Mouse (Mus musculus): ENCODE data around the gene Rpl29.

Rpl29 gene

DNA sequence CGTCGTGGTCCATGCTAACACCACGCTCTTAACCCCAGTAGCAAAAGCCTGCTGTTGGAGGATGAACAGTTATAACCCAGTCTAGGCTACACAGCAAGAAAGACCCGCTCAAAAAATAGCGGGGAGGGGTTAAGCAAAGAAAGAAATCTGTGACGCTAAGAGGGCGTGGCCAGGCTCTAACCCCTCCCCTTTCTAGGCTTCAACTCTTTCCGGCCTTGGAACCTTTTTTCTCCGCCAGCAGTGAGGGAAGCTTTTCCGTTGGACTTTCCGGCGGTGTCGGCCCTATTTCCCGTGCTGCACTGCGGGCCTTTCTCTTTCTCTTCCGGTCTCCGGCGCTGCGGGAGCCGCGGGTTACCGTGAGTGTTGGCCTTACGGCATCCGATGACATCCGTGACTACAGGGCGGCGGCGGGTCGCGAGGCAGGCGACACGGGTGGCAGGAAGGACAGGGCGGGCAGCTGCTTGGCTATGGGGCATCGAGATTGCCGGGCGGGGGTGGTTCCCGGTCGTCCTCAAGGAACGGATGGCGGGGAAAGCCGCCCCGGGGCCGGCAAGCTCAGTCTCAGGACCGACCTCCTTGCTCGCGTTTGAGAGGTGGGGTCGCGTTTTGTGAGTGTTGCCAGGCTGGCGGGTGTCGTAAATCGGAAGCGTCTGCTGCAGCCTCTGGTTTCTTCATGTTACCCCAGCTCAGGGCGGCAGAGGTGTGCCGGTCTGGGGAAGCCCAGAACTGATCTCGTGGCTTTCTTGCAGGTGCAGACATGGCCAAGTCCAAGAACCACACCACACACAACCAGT, at the start of gene Rpl29:
Gene Rpl29, plus strand, starts transcription at position 234 of the 794 bp plus-strand sequence.
- peak; percentile 99 for DNase-seq (ENCODE audit: low spot score)

DNA sequence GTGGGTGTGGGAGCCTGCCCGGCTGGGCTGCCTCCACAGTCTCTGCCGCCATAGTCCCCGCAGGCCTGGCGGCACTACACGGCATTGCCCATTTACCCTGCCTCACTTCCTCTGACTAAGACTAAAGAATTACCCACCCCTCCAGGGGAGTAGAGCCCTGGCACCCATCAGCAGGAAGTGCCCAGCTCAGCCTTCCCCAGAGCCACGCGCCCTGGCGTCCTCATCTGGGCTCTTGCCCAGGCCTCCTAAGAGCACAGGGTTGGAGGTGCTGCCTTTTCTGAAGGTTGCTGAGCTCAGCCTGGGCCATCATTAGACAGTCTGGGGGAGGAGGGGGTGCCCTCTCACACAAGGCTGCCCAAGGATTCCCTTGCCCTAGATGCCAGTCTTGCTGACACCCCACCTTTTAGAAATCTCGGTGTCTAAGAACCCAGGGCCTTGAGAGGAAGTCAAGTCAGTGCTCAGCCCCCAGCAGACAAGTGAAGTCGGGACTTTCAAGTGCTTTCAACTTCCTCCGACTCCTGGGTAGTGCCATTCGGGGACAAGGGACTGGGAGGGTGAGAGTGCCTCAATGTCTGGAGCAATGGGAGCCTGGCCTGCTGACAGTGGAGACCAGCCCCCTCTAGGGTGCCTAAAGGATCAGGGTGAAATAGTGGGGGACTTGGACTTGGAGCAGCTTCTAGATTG, 42.9 kb upstream of the Rpl29 start:
- no peak for DNase-seq (ENCODE audit: low spot score)

DNA sequence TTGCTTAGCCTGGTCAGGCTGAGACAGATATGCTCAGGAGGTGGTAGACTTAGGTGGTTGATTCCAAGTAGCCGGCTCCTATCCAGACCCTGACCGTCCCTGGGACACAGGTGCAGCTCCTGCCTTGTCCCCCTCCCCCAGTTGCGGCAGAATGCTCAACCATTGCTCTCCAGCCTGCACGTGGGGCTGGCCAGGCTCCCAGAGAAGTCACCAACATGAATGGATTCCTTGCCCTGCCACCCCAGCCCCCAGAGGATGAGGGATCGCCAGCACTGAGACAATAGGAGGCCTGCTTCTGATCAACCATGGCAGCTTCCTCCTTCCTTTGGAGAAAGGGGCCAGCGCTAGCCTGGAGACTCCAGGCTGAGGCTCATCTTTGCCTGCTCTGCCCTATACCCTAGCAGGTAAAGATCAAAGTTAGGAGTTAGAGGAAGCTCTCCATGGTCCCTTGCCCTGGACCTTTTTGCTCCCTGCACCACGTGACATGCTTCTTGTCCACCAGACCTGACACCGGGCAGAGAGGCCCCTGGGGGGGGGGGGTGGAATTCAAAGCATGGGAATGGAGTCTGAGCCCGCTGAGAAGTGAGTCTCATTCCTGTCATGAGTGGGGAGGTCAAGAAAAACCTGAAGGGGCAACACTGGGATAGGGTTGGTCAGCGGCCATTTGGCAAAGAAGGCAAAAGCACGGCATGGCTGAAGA, 36.3 kb upstream of the Rpl29 start:
- DNase-seq (ENCODE audit: low spot score), result no peak

DNA sequence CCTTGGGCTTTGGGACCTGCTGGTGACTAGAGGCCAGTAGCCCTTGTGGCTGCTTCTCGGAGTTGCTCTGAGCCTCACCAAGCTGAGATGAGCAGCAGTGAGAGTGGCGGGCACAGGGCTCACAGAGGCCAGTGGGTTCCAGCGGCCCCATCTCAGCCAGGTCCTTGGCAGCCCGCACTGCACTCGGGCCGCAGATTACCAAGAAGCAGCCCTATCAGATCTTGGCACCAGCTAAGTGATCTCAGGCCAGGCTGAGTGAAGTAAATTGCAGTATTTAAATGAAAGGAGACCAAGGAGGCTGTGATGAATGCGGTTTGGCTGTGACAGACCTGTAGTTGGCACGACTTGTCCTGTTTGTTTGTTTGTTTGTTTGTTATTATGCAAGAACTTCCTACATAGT, 35.7 kb upstream of the Rpl29 start:
- DNase-seq (ENCODE audit: low spot score), result no peak

DNA sequence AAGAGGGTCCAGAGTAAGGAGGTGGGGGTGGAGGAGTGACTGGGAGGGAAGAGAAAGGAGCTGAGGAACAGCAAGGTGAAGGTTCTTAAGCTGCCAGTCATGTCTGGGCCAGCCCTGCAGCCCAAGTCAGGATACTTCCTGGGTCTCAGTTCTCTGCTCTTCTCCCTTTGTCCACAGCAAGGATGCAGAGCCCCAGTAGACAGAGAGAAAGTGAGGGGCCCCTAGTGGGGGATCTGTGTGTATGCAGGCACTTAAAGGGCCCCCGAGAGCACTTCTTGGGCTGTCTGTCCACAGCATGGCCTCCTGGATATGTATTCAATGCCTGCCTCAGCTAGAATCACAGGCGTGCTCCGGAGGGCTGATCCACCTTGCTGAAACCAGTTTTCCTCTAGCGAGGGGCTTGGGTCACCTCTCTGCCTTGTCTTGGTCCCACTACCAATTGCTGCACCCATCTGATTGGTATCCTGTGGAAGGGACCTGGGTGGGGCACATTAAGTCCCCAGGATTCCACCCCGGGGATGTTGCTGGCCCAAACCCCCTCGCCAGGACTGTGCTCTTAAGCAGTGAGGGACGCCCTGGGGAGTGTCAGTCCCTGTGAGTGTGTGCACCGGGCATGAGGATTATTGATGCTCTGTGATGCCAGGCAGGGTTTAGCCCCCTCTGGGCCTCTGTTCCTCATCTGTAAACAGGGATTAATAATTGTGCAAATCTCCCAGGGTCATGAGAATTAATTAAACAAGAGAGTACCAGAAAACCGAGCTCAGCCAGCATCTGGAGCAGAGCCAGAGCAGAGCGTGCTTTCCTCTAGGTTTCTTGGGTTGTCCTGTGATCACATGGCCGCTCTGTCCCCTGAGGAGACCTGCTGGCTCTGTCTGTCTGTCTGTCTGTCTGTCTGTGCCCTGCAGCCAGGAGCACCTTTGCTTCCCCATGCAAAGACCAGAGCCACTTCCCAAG, 34.3 kb upstream of the Rpl29 start:
- DNase-seq (ENCODE audit: low spot score), result peak; percentile 48

DNA sequence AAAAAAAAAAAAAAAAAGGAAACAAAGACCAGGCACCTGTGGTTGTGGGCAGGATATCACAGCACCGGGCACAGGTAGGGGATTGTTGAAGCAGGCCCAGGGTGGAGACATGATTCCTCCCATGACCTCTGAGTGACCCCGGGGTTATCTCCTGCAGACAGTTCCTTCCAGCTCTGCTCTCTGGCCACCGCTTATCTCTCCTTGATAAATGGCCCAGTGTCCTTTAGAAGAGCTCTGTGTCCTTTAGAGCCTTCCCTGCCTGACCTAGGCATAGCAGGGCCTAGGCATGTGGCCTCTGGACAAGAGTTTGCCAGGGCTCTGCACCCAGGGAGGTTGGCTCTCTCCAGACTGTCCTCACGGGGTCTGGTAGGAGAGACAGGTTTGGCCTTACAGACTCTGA, 31.5 kb upstream of the Rpl29 start:
- DNase-seq (ENCODE audit: low spot score), result no peak

DNA sequence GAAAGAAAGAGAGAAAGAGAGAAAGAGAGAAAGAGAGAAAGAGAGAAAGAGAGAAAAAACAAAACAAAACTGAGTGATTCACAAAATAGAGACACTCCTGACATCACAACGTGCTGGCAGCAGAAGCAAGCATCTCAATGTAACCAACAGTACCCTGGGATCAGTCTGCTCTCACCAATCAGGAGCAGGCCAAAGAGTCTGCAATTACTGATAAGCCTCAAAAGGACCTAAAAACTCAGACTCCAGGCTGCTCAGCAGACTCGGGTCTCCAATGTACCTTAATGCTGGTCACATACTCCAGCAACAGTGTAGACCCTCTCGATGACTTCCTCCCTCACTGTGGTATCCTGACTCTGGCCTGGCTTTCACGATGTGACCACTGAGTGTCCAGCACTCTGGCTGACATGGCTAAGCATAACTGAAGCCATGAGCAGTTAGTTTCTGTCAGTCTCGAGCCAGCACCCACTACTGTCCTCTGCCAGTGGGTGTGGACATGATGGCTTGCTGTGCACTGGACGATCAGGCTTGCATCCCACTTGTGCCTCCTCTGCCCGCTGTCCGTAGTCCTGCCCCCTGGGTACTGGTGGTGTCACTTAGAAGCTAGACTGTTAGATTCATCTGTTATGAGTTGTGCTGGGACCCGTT, 30.5 kb upstream of the Rpl29 start:
- no peak for DNase-seq (ENCODE audit: low spot score)

DNA sequence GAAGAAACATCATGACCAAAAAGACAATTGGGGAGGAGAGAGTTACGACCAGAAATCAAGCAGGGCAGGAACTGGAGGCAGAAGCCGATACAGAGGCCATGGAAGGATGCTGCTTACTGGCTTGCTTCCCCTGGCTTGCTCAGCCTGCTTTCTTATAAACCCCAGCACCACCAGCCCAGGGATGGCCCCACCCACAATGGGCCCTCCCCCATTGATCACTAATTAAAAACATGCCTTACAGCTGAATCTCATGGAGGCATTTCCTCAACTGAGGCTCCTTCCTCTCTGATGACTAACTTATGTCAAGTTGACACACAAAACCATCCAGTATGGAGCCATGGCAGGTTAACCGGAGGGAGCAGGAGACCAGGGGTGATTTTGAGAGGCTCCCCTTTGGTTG, 29.4 kb upstream of the Rpl29 start:
- no peak for DNase-seq (ENCODE audit: low spot score)

DNA sequence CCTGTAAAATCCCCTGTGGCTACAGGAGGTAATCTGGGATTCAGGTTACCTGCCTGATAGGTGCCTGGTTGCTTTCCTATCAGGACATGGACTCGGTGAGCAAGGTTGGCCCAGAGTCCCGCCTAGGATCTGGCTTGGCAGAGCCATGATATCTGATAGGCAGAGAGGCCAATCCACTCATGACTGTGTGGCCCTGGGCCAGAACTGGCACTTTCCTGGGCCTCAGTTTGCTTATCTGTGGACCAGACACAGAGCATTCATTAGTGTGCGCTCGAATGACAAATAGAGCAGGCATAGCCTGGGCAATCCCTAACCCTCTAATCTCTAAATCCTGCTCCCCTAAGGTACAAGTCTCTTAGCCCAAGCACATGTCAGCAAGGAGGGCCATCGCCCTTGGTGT, 27.1 kb upstream of the Rpl29 start:
- DNase-seq (ENCODE audit: low spot score), result no peak

DNA sequence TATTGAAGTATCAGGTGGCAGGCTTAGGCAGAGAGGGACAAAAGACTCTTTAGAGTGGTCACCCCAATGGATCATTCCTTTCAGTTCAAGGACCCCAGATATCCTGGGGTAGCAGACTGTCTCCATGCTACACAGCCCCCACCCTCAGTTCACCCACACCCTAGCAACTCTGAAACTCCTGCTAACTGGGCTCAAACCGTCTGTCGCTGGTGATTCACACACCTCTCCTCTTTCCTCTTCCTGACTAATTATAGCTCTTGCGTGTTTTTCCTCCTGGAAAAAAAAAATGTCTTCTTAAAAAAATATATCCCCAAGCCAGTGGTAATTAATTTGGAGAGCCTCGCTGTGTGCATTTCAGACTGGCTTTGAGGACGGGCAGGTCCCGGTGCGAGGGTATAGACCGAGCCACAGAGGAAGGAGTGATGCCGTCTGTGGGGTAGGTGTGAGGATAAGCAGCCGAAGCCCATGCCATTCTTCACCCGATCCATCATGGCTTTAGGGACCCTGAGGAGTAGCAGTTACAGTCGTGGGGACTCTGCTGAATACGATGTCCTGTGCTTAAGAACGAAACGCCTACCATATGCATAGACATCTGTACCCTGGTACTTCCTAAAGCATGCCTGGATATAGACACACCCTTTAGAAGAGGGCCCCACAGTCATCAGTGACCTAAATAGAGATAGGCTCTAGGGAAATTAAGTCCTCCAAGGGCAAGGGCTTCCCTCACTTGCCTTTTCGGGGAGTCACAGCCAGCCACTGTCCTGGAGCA, 26.5 kb upstream of the Rpl29 start:
- no peak for DNase-seq (ENCODE audit: low spot score)

DNA sequence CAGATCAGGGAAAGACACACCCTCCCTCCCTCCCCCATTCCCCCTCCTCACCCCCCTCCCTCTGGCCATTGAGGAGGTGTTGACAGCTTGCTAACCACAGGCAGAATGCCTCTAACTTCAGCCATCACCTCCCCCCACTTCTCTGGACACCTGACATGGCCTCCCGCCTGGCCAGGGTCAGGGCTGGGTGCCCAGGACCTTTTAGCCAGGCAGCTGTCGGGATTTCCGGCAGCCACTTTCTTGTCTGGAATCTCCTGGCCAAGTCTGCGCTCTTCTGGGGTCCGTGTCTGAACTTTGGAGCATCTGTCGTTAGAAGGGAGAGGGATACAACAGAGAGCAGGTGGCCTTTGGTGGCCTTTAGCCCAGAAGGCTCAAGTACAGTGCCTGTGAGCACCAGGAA, 24.0 kb upstream of the Rpl29 start:
- DNase-seq (ENCODE audit: low spot score), result no peak

DNA sequence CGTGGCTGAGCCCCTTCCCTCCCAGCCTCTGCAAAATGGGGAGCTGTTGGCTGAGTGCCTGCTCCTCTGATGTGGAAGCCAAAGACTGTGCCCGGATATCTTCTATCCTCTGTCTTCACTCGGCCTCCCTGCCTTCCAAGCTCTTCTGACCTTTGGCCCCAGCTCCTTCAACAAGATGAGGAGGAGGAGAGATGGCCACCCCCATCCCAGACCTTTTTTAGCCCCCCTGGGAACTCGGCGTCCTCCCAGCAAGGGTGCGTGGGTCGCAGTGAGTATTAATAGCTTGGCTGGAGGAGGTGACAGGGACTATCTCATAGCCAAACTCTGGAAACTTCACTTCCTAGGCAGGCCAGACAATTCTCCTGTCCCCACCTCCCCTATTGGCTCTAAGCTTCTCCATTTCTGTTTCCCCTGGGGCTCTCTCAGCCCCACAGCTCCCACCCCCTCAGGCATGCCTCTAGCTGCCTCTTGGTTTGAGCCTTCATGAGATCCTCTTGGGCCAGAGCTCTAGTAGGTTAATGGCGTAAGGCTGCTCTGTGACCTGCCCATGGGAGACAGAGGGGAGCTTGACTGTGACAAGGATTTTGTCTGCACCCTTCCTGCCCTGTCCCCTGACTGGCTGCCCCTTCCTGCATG, 22.7 kb upstream of the Rpl29 start:
- no peak for DNase-seq (ENCODE audit: low spot score)

DNA sequence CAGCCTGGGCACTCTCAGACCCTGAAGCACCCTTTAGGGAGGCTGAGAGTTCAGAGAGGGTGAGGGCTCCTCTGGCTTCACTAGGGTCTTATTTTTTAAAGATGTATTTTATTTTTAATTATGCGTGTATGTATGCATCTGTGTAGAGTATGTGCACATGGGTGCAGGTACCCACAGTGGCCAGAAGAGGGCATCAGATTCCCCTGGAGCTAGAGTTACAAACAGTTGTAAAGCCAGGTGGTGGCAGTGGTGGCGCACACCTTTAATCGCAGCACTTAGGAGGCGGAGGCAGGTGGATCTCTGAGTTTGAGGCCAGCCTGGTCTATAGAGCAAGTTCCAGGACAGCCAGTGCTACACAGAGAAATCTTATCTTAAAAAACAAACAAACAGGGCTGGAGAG, 20.2 kb upstream of the Rpl29 start:
- no peak for DNase-seq (ENCODE audit: low spot score)

DNA sequence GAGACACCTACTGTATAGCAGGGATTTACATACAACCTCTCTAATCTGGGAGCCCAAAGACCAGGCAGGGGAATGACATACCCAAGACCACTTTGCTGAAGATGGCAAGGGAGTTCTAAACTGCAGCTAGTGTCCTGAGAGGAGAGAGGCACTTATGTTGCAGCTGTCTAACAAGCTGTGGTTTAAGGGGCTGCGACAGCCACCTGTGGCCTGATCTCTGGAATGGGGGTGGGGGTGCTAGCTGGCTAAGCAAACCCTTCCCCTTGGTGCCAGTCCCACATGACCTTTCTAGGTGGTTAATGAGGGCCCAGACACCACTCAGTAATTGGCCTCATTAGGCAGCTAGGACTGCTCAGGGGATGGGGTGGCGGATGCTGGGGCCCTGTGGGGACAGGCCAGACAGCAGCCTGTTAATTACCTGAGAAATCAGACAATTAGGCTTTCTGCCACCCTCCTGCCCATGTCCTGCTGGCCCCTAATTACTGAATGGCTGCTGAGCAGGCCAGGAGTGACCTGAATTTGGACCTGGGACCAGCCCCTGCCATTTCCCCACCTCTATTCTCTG, 19.1 kb upstream of the Rpl29 start:
- DNase-seq (ENCODE audit: low spot score), result peak; percentile 71

DNA sequence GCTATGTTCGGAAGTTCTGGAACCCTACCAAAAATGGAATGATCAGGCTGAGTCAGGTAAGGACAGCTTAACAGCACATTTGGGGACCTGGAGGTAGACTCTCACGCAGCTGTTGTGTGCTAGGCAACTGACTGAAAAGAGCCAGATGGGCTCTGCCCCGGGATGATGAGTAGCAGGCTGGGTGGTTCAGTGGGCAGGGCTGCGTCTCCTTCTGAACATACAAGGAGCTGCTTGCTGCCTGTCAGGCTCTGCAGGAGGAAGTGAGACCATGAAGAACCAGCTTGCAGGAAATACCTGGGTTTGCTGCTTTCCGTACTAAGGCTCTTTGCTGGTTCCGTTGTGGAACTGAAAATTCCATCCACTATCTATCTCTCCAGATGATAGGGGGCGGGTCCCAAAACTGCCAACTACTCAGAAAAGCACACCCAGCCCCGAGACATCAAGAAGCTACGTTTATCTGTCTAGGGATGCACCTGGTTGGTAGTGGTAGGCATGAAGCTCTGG, 18.1 kb upstream of the Rpl29 start:
- DNase-seq (ENCODE audit: low spot score), result no peak

DNA sequence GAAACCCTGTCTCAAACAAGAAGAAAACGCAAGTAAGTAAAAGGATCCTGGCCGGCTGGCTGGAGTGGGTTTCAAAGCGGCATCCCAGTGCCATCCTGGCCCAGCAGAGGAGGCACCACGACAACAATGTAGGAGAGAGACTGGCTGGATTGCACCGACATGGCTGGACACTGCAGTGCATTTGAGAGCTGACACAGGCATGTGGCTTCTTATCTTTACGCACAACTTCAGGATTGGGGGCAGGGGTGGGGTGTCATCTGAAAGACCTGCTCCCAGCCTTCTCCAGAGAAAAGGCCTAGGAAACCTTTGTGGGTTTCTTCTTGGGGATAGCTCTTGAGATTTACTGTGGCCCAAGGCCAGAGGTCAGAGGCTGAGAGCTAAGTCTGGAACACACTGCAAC, 17.5 kb upstream of the Rpl29 start:
- no peak for DNase-seq (ENCODE audit: low spot score)

DNA sequence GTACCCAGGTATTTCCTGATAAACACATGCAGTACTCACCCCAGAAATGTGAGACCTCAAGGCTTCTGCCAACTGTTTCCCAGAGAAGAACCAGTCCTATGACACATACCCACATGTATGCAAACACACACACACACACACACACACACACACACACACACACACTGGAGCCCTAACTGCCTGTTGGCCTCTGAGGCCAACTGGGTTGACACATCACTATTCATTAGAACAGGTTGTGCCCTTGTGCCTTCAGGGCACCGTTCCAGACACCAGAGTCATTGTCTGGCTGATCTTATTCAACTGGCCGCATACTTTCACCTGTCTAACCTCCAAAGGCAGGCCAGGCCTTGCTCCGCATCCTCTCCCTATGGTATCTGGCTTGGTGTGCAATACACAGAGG, 17.0 kb upstream of the Rpl29 start:
- DNase-seq (ENCODE audit: low spot score), result no peak

DNA sequence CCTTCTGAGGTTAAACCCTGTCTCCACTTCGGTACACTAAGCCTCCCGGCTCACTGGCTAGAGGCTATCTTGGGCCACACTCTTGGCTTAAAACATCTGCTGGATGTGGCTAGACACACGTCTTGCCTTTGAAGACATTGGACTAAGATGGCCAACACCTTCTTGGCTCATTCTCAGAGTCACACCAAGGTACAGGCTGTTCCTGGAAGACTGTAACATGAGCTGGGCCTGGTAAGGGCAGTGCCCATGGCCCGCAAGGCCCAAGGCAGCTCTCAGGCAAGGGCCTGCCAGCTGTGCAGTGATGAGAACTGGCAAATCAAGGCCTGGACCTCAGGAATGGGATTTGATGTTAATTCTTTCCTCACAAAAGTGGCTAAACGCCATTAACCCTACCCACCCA, 15.6 kb upstream of the Rpl29 start:
- no peak for DNase-seq (ENCODE audit: low spot score)

DNA sequence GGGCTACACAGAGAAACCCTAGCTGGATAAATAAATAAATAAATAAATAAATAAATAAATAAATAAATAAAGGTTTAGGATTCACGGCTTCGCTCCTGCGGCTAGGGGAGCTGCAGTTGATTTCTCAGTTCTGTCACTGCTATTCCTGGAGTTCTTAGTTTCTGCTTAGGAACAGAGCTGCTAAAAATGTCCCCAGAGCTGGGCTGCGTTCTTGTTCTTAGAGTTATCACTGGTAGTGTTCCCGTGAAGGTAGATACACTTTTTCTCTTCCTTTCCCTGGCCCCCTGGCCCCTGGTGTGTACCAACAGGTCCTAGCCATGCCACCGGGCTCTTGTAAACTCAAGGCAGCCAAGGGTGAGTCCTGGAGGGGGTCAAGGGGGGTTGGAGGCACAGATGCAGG, 12.4 kb upstream of the Rpl29 start:
- no peak for DNase-seq (ENCODE audit: low spot score)
